Comparison of ENCODE assay signal across 9 mouse cellular contexts in the genomic region with DNA sequence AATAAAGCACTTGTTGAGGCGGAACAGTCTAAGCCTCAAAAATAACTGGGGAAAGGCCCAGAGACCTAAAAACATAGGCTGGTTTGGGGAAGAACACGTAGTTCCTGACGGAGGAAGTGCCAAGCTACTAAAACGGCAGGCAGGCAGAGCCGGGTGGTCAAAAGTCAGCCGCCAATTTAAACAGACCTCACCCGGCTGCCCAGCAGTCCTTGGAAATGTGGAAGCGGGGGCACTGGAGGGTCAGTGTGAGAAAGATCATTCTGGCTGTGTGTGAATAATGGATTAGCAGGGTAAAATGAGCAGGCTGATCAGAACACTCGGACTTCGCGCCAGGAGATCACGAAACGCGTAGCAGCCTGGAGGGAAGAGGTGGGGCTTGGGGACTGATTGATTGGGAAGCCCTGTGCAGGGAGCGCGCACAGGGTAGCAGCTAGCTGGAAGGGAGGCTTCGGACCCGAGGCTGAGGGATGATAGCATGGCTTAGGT. TPM values are rescaled to one million over a fixed set of nuclear protein-coding genes. Genes with fewer than 3 reads are reported as not detected.
A peak's percentile ranks its signal among the peaks of the same experiment; 100 is the strongest.
DNase-seq lines count a peak whose midpoint lies in the region; ATAC-seq lines count a peak whose summit lies in the region.
"Had no signal": no experiment of that assay in that cellular context is flagged by ENCODE, and none has a peak within 500 bp of the region (broad histone marks: within the 10 kb centered on the region; RNA-seq: fewer than 3 reads in every experiment).

No protein-coding gene starts in this region.

- DNase-seq in left cerebral cortex, postnatal 25 days (ENCODE audit: low spot score in 2 of 2), result peak; percentile 12 to 21
- no peak for DNase-seq in left cerebral cortex, adult 8-10 months (ENCODE audit: low spot score in 2 of 2)
- peak; percentile 50 to 61 for DNase-seq in kidney, postnatal 25 days
- no peak for DNase-seq in cerebellum, adult 18-20 months
- no peak for DNase-seq in layer of hippocampus, postnatal 14 days (ENCODE audit: low spot score in 2 of 2)

- intact Hi-C loops in left cerebral cortex, postnatal 25 days (cut with DNase I), result no loop called here

- H3K9ac ChIP-seq in embryonic facial prominence, embryonic 13.5 days, result peak overlapping the region; percentile 58; the same call in 1 of the 2 replicates
- H3K9ac ChIP-seq in heart, embryonic 16.5 days (ENCODE audit: low read length), result peak overlapping the region; percentile 51

- H3K4me2 ChIP-seq in embryonic facial prominence, embryonic 13.5 days, result peak overlapping the region; percentile 62
- peak overlapping the region; percentile 92 for H3K4me2 ChIP-seq in heart, embryonic 16.5 days (ENCODE audit: low read depth, low read length)

- no peak for ATAC-seq in embryonic facial prominence, embryonic 13.5 days (ENCODE audit: insufficient number of reproducible peaks, insufficient read depth, low FRiP score, low TSS enrichment, low read depth)
- ATAC-seq in heart, embryonic 16.5 days (replicated peaks; ENCODE audit: extremely low read depth, insufficient read depth, low FRiP score), result no peak
- 0 out of 2 replicates have a peak, but pooled peaks have one; percentile 8 for ATAC-seq in megakaryocyte, adult 5-6 weeks (ENCODE audit: poor library complexity, severe bottlenecking)

- no peaks in the 10 kb centered on the region for H3K9me3 ChIP-seq in embryonic facial prominence, embryonic 13.5 days
- no peaks in the 10 kb centered on the region for H3K9me3 ChIP-seq in heart, embryonic 16.5 days (replicated peaks; ENCODE audit: control insufficient read depth, low read length)

- peaks cover 59% of the 10 kb centered on the region for H3K4me1 ChIP-seq in embryonic facial prominence, embryonic 13.5 days
- peaks cover 23% of the 10 kb centered on the region for H3K4me1 ChIP-seq in heart, embryonic 16.5 days (ENCODE audit: control insufficient read depth, insufficient read depth, low read length)

- peaks cover 24% of the 10 kb centered on the region for H3K36me3 ChIP-seq in embryonic facial prominence, embryonic 13.5 days
- H3K36me3 ChIP-seq in heart, embryonic 16.5 days (ENCODE audit: control insufficient read depth, insufficient read depth), result no peaks in the 10 kb centered on the region

- 4% methylated on average over 18 of the region's 18 CpGs for WGBS in embryonic facial prominence, embryonic 13.5 days
- 5% methylated on average over 18 of the region's 18 CpGs for WGBS in heart, embryonic 16.5 days

- H3K27ac ChIP-seq in embryonic facial prominence, embryonic 13.5 days, result peak overlapping the region; percentile 97
- H3K27ac ChIP-seq in heart, embryonic 16.5 days (ENCODE audit: low read length), result peak overlapping the region; percentile 96

- no peaks in the 10 kb centered on the region for H3K27me3 ChIP-seq in embryonic facial prominence, embryonic 13.5 days
- H3K27me3 ChIP-seq in heart, embryonic 16.5 days (ENCODE audit: control insufficient read depth, insufficient read depth, low read length), result no peaks in the 10 kb centered on the region

- H3K4me3 ChIP-seq in embryonic facial prominence, embryonic 13.5 days, result peak overlapping the region; percentile 29
- peak overlapping the region; percentile 34 for H3K4me3 ChIP-seq in heart, embryonic 16.5 days (ENCODE audit: low read length)

RNA-seq across cellular contexts. Expression of a gene that starts 4.6 kb away (rescaled TPM):
- total RNA-seq in left cerebral cortex, postnatal 25 days (2021), result 10 to 100 TPM; 31.6 to 33.7 TPM
- 10 to 100 TPM; 32.4 to 39.9 (median 35.4) TPM for total RNA-seq in left cerebral cortex, adult 8-10 months (2022)
- 177 and 186 TPM in 2 replicates for polyA plus RNA-seq in embryonic facial prominence, embryonic 13.5 days (2015; fragmentation: Nextera tagmentation; extraction: Ambion mirVana)
- polyA plus RNA-seq in heart, embryonic 16.5 days (2015; fragmentation: Nextera tagmentation; extraction: Ambion mirVana), result 77.7 and 95.1 TPM in 2 replicates
- total RNA-seq in megakaryocyte, adult 5-6 weeks (2015), result 58.3 and 58.6 TPM in 2 replicates
- 88.3 and 100 TPM in 2 replicates for total RNA-seq in megakaryocyte, adult 5-6 weeks (2017)
- 10 to 100 TPM; 33.2 to 35.7 TPM for total RNA-seq in layer of hippocampus, postnatal 14 days (2021)

RNA-seq across cellular contexts. Expression of a gene that starts 9.5 kb away (rescaled TPM):
- 1 to 10 TPM; 1.5 to 1.8 TPM for total RNA-seq in left cerebral cortex, postnatal 25 days (2021)
- total RNA-seq in left cerebral cortex, adult 8-10 months (2022), result 1 to 10 TPM; 1.4 to 3.1 (median 1.7) TPM
- polyA plus RNA-seq in embryonic facial prominence, embryonic 13.5 days (2015; fragmentation: Nextera tagmentation; extraction: Ambion mirVana), result 17.0 and 19.5 TPM in 2 replicates
- 3.8 and 5.0 TPM in 2 replicates for polyA plus RNA-seq in heart, embryonic 16.5 days (2015; fragmentation: Nextera tagmentation; extraction: Ambion mirVana)
- 11.5 and 11.7 TPM in 2 replicates for total RNA-seq in megakaryocyte, adult 5-6 weeks (2015)
- 4.2 and 5.0 TPM in 2 replicates for total RNA-seq in megakaryocyte, adult 5-6 weeks (2017)
- total RNA-seq in layer of hippocampus, postnatal 14 days (2021), result 1 to 10 TPM; 4.5 to 4.9 TPM

RNA-seq across cellular contexts. Expression of a gene that starts 16.6 kb away (rescaled TPM):
- 10 to 100 TPM; 13.8 to 17.9 TPM for total RNA-seq in left cerebral cortex, postnatal 25 days (2021)
- 10 to 100 TPM; 13.2 to 16.9 (median 16.3) TPM for total RNA-seq in left cerebral cortex, adult 8-10 months (2022)
- 84.7 and 92.2 TPM in 2 replicates for polyA plus RNA-seq in embryonic facial prominence, embryonic 13.5 days (2015; fragmentation: Nextera tagmentation; extraction: Ambion mirVana)
- 40.3 and 49.2 TPM in 2 replicates for polyA plus RNA-seq in heart, embryonic 16.5 days (2015; fragmentation: Nextera tagmentation; extraction: Ambion mirVana)
- 39.3 and 42.0 TPM in 2 replicates for total RNA-seq in megakaryocyte, adult 5-6 weeks (2015)
- total RNA-seq in megakaryocyte, adult 5-6 weeks (2017), result 34.1 and 39.4 TPM in 2 replicates
- total RNA-seq in layer of hippocampus, postnatal 14 days (2021), result 10 to 100 TPM; 15.5 to 17.5 TPM

RNA-seq across cellular contexts. Expression of a gene that starts 31.6 kb away (rescaled TPM):
- 10 to 100 TPM; 35.3 to 36.4 TPM for total RNA-seq in left cerebral cortex, postnatal 25 days (2021)
- total RNA-seq in left cerebral cortex, adult 8-10 months (2022), result 10 to 100 TPM; 37.0 to 47.9 (median 44.4) TPM
- 25.2 and 26.4 TPM in 2 replicates for polyA plus RNA-seq in embryonic facial prominence, embryonic 13.5 days (2015; fragmentation: Nextera tagmentation; extraction: Ambion mirVana)
- 16.3 and 16.8 TPM in 2 replicates for polyA plus RNA-seq in heart, embryonic 16.5 days (2015; fragmentation: Nextera tagmentation; extraction: Ambion mirVana)
- total RNA-seq in megakaryocyte, adult 5-6 weeks (2015), result 32.6 and 45.0 TPM in 2 replicates
- total RNA-seq in megakaryocyte, adult 5-6 weeks (2017), result 40.7 and 48.4 TPM in 2 replicates
- total RNA-seq in layer of hippocampus, postnatal 14 days (2021), result 10 to 100 TPM; 37.3 to 41.2 TPM

RNA-seq across cellular contexts. Expression of a gene that starts 53.4 kb away (rescaled TPM):
- 10 to 100 TPM; 18.2 to 18.3 TPM for total RNA-seq in left cerebral cortex, postnatal 25 days (2021)
- 10 to 100 TPM; 15.9 to 20.5 (median 18.3) TPM for total RNA-seq in left cerebral cortex, adult 8-10 months (2022)
- 2.3 and 2.4 TPM in 2 replicates for polyA plus RNA-seq in embryonic facial prominence, embryonic 13.5 days (2015; fragmentation: Nextera tagmentation; extraction: Ambion mirVana)
- 0.15 and 0.17 TPM in 2 replicates for polyA plus RNA-seq in heart, embryonic 16.5 days (2015; fragmentation: Nextera tagmentation; extraction: Ambion mirVana)
- total RNA-seq in megakaryocyte, adult 5-6 weeks (2015), result not detected in 2 replicates
- total RNA-seq in megakaryocyte, adult 5-6 weeks (2017), result not detected in 2 replicates
- 10 to 100 TPM; 33.0 to 41.2 TPM for total RNA-seq in layer of hippocampus, postnatal 14 days (2021)
- total RNA-seq: neutrophil, adult 5-6 weeks had no signal

Comparison
In these comparisons a context has a peak if more than half of its experiments do, and no peak if none do; other contexts are left out.
1. DNase-seq: peak in left cerebral cortex, postnatal 25 days (2 of 2) and kidney, postnatal 25 days (2 of 2); none in left cerebral cortex, adult 8-10 months (0 of 2), cerebellum, adult 18-20 months (0 of 2) and layer of hippocampus, postnatal 14 days (0 of 2).